Mouse (Mus musculus): Measurements from ENCODE around the gene Bcl7c. TPM values are rescaled to one million over a fixed set of nuclear protein-coding genes. Genes with fewer than 3 reads are reported as not detected.
A peak's percentile ranks its signal among the peaks of the same experiment; 100 is the strongest.

Bcl7c gene
- polyA plus RNA-seq, 1 experiment, result not detected

DNA sequence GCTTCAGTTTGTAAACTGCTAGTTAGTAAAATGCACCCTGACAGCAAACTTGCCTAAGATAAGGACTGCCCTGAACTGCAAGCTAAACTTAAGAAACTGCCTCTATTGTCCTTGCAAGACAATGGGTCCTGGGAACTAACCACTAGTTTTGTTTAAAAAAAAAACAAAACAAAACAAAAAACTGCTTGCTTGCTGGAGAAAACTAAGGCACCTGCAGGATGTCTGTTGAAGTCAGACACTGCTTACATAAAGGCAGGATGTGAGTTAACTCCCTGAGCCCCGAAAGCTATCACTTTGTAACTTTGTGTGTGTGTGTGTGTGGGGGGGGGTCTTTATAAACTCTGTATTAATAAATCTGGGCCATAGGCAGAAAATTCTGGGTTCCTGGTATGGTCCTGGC, 91.9 kb downstream of the Bcl7c start:
- Histone ChIP-seq H3K27ac (ENCODE audit: insufficient read depth, low read depth, low read length) (no peak overlapping the region), H3K4me3 (ENCODE audit: insufficient read depth, low read depth, low read length) (no peak overlapping the region), H3K4me1 (ENCODE audit: control insufficient read depth, insufficient read depth, low read length) (peaks cover 20% of the 10 kb centered on the region)
- 57% methylated on average over 1 of the region's 1 CpGs for WGBS
- TF ChIP-seq POLR2A (IDR thresholded peaks at IDR 0.05; ENCODE audit: insufficient read depth, low read depth, low read length), result no peak
- TF ChIP-seq CTCF (IDR thresholded peaks at IDR 0.05; ENCODE audit: insufficient read depth, low read depth, low read length), result no peak

DNA sequence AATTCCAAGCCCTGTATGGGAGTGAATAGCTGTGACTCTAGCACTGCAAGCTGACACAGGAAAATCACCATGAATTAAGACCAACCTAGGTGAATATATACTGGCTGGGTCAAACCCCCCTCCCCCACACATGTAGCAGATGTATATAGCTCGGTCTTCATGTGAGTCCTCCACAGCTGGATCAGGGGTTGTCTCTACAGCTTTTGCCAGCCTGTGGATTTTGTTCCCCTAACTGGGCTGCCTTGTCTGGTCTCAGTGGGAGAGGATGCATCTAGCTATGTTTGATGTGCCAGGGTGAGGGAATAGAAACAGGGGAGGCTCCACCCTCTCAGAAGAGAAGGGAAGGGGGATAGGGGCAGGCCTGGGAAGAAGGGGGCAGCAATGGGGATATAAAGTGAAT, 92.4 kb downstream of the Bcl7c start:
- WGBS, result 21% methylated on average over 1 of the region's 1 CpGs
- Histone ChIP-seq H3K4me1 (ENCODE audit: control insufficient read depth, insufficient read depth, low read length) (peaks cover 20% of the 10 kb centered on the region), H3K4me3 (ENCODE audit: insufficient read depth, low read depth, low read length) (no peak overlapping the region), H3K27ac (ENCODE audit: insufficient read depth, low read depth, low read length) (no peak overlapping the region)
- TF ChIP-seq CTCF (IDR thresholded peaks at IDR 0.05; ENCODE audit: insufficient read depth, low read depth, low read length) (no peak), POLR2A (IDR thresholded peaks at IDR 0.05; ENCODE audit: insufficient read depth, low read depth, low read length) (no peak)

DNA sequence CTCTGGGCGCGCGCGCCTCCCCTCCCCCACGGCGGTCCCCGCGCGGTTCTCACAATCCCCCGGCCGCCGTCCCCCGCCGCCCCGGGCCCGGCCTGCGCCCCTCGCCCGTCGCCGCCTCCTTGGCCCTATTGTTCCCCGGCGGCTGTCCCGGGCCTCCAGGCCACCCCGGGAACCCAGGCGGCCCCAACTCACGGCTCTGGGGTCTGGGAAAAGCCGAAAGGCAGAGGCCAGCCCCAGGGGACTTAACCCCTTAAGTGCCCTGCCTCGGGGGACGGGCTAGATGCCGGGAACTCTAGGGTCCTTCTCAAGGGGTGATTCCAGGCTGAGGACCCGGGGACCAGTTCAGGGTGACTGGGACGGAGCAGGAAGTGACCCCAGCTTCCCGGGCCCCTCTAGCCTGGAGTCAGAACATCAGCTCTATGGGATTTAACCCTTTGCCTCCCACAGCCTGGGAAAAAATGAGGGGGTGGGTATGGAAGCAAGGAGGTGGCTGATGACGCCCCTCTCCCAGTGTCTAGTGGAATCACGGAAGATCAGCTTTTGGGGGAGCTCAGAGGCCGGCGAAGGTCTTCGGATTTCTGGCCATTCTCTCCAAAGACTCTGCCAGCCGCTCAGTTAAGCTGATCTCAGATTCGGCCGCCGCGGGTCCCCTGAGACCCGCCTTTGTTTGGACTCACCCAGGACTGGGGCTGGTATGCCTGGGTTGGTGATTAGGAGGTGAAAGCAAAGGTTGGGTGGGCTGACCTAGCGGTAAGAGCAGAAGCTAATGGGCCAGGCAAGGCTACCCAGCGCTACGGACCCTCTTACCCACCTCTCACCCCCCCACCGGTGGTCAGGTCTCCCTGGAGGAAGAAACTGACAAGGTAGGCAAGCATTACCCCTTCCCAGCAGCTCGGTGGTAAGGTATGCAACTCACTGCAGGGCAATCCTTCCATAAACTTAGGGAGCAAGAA, 93.6 kb downstream of the Bcl7c start, which contains the start of gene Zfp629:
Gene Zfp629, minus strand, starts transcription at position 907 of the 953 bp plus-strand sequence.
- H3K4me3 ChIP-seq (ENCODE audit: insufficient read depth, low read depth, low read length), result peak within 1 kb of the TSS; percentile 95
- TF ChIP-seq POLR2A (IDR thresholded peaks at IDR 0.05; ENCODE audit: insufficient read depth, low read depth, low read length), result no peak
- TF ChIP-seq CTCF (IDR thresholded peaks at IDR 0.05; ENCODE audit: insufficient read depth, low read depth, low read length), result no peak
- H3K27ac ChIP-seq (ENCODE audit: insufficient read depth, low read depth, low read length), result peak within 1 kb of the TSS; percentile 74
- H3K4me1 ChIP-seq (ENCODE audit: control insufficient read depth, insufficient read depth, low read length), result peaks cover 20% of the 10 kb centered on the region
- 2% methylated on average over 41 of the region's 50 CpGs for WGBS

DNA sequence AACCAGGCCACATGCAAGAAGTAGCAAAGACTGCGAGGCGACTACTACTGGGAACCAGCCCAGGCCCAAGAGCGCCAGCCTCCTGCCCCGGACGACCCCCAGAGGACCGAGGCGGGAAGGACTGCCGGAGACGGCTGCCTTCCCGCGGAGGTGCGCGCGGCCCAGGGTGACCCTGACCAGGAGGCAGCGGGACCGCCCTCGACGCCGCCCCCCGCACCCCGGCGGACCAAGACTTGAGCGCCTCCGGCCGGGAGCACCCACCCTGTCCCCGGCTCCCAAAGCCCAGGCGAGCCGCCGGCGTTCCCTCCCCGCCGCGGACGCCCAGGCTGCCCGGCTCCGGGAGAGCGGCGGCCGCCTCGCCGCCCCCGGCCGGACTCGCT, 94.2 kb downstream of the Bcl7c start:
- no peak overlapping the region for H3K27ac ChIP-seq (ENCODE audit: insufficient read depth, low read depth, low read length)
- under 1% methylated on average over 44 of the region's 44 CpGs for WGBS
- peaks cover 20% of the 10 kb centered on the region for H3K4me1 ChIP-seq (ENCODE audit: control insufficient read depth, insufficient read depth, low read length)
- TF ChIP-seq CTCF (IDR thresholded peaks at IDR 0.05; ENCODE audit: insufficient read depth, low read depth, low read length) (no peak), POLR2A (IDR thresholded peaks at IDR 0.05; ENCODE audit: insufficient read depth, low read depth, low read length) (no peak)
- H3K4me3 ChIP-seq (ENCODE audit: insufficient read depth, low read depth, low read length), result peak overlapping the region; percentile 95

DNA sequence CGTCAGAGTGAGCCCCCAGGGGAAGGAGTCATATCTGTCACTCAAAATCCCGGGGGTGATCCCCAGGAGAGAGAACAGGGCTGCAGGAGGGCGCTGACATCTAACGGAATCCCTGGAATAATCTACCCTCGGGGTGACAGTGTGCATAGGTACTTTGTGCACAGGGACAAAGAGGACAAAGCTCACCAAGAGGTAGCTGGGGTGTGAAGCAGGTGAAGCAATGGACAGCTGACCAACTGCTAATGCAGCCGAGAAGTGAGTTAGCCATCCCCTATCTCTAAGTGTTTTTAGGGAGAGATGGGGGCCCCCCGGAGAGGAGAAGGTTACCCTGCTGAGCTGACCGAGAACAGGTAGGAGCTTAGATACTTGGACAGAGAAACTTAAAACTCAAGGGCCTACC, 94.6 kb downstream of the Bcl7c start:
- no peak for TF ChIP-seq POLR2A (IDR thresholded peaks at IDR 0.05; ENCODE audit: insufficient read depth, low read depth, low read length)
- no peak for TF ChIP-seq CTCF (IDR thresholded peaks at IDR 0.05; ENCODE audit: insufficient read depth, low read depth, low read length)
- H3K4me3 ChIP-seq (ENCODE audit: insufficient read depth, low read depth, low read length), result peak overlapping the region; percentile 95
- peaks cover 20% of the 10 kb centered on the region for H3K4me1 ChIP-seq (ENCODE audit: control insufficient read depth, insufficient read depth, low read length)
- 15% methylated on average over 8 of the region's 8 CpGs for WGBS
- H3K27ac ChIP-seq (ENCODE audit: insufficient read depth, low read depth, low read length), result no peak overlapping the region

DNA sequence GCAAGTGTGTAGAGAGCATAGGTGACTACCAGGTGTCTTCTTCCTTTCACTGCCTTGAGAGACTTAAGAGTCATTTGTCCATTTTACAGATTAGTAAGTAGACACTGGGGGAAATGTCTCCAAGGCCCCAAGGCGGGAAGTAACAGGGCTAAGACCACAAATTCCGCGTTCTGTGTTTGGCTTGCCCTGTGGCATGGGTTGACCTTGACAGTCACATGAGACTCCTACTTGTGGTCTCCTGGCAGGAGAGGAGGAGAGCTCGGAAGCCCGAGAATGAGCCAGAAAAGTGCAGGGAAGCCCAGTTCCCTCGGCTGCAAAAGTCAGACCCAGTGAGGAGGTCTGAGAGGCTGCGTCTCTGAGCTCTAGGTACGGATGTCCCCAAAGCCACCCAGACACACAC, 95.2 kb downstream of the Bcl7c start:
- H3K4me1 ChIP-seq (ENCODE audit: control insufficient read depth, insufficient read depth, low read length), result peaks cover 19% of the 10 kb centered on the region
- TF ChIP-seq POLR2A (IDR thresholded peaks at IDR 0.05; ENCODE audit: insufficient read depth, low read depth, low read length) (no peak), CTCF (IDR thresholded peaks at IDR 0.05; ENCODE audit: insufficient read depth, low read depth, low read length) (no peak)
- WGBS, result 79% methylated on average over 8 of the region's 8 CpGs
- H3K4me3 ChIP-seq (ENCODE audit: insufficient read depth, low read depth, low read length), result no peak overlapping the region
- no peak overlapping the region for H3K27ac ChIP-seq (ENCODE audit: insufficient read depth, low read depth, low read length)

DNA sequence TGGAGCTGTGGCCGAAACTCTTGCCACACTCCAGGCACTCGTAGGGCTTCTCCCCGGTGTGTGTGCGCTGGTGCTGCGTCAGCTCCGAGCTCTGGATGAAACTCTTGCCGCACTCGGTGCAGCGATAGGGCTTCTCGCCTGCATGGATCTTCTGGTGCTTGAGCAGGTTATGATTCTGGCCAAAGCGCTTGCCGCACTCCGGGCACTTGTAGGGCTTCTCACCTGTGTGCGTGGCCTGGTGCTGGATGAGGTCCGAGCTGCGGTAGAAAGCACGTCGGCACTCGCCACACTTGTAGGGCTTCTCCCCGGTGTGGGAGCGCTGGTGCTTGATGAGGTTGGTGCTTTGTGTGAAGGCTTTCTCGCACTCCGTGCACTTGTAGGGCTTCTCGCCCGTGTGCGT, 97.2 kb downstream of the Bcl7c start:
- H3K27ac ChIP-seq (ENCODE audit: insufficient read depth, low read depth, low read length), result no peak overlapping the region
- no peak for TF ChIP-seq POLR2A (IDR thresholded peaks at IDR 0.05; ENCODE audit: insufficient read depth, low read depth, low read length)
- TF ChIP-seq CTCF (IDR thresholded peaks at IDR 0.05; ENCODE audit: insufficient read depth, low read depth, low read length), result no peak
- 96% methylated on average over 26 of the region's 26 CpGs for WGBS

More for the DNA sequence above, 97.2 kb downstream of the Bcl7c start:
- H3K4me3 ChIP-seq (ENCODE audit: insufficient read depth, low read depth, low read length), result no peak overlapping the region
- H3K4me1 ChIP-seq (ENCODE audit: control insufficient read depth, insufficient read depth, low read length), result peaks cover 12% of the 10 kb centered on the region; the same call in 1 of the 2 replicates

Other genes starting within 250 kb of the Bcl7c start
- gene Prr14, start 249.3 kb downstream of the Bcl7c start, polyA plus RNA-seq (2012; ENCODE audit: insufficient read depth, insufficient read length, low replicate concordance, missing spikeins), result not detected in 2 replicates
- not detected in 2 replicates for gene Fbrs, start 229.7 kb downstream of the Bcl7c start, polyA plus RNA-seq (2012; ENCODE audit: insufficient read depth, insufficient read length, low replicate concordance, missing spikeins)
- 110 and 137 TPM in 2 replicates for gene Srcap, start 196.9 kb downstream of the Bcl7c start, polyA plus RNA-seq (2012; ENCODE audit: insufficient read depth, insufficient read length, low replicate concordance, missing spikeins)
- not detected in 2 replicates for gene Gm42715, start 189.3 kb downstream of the Bcl7c start, polyA plus RNA-seq (2012; ENCODE audit: insufficient read depth, insufficient read length, low replicate concordance, missing spikeins)
- not detected in 2 replicates for gene Tmem265, start 147.5 kb downstream of the Bcl7c start, polyA plus RNA-seq (2012; ENCODE audit: insufficient read depth, insufficient read length, low replicate concordance, missing spikeins)
- gene Phkg2, start 135.6 kb downstream of the Bcl7c start, polyA plus RNA-seq (2012; ENCODE audit: insufficient read depth, insufficient read length, low replicate concordance, missing spikeins), result not detected in 2 replicates
- not detected in 2 replicates for gene Ccdc189, start 120.3 kb downstream of the Bcl7c start, polyA plus RNA-seq (2012; ENCODE audit: insufficient read depth, insufficient read length, low replicate concordance, missing spikeins)
- 81.5 TPM in 1 of 2 replicates, not detected in the other for gene Rnf40, start 120.2 kb downstream of the Bcl7c start, polyA plus RNA-seq (2012; ENCODE audit: insufficient read depth, insufficient read length, low replicate concordance, missing spikeins)
- gene Zfp629, start 93.1 kb downstream of the Bcl7c start, polyA plus RNA-seq (2012; ENCODE audit: insufficient read depth, insufficient read length, low replicate concordance, missing spikeins), result not detected in 2 replicates
- not detected in 2 replicates for gene Ctf1, start 3.8 kb upstream of the Bcl7c start, polyA plus RNA-seq (2012; ENCODE audit: insufficient read depth, insufficient read length, low replicate concordance, missing spikeins)
- gene Ctf2, start 23.2 kb upstream of the Bcl7c start, polyA plus RNA-seq (2012; ENCODE audit: insufficient read depth, insufficient read length, low replicate concordance, missing spikeins), result not detected in 2 replicates
- not detected in 2 replicates for gene Fbxl19, start 35.6 kb upstream of the Bcl7c start, polyA plus RNA-seq (2012; ENCODE audit: insufficient read depth, insufficient read length, low replicate concordance, missing spikeins)
- not detected in 2 replicates for gene Orai3, start 60.9 kb upstream of the Bcl7c start, polyA plus RNA-seq (2012; ENCODE audit: insufficient read depth, insufficient read length, low replicate concordance, missing spikeins)
- 526 TPM in 1 of 2 replicates, not detected in the other for gene Setd1a, start 67.7 kb upstream of the Bcl7c start, polyA plus RNA-seq (2012; ENCODE audit: insufficient read depth, insufficient read length, low replicate concordance, missing spikeins)
- gene Gm49388, start 76.7 kb upstream of the Bcl7c start, polyA plus RNA-seq (2012; ENCODE audit: insufficient read depth, insufficient read length, low replicate concordance, missing spikeins), result not detected in 2 replicates
- gene Hsd3b7, start 91.7 kb upstream of the Bcl7c start, polyA plus RNA-seq (2012; ENCODE audit: insufficient read depth, insufficient read length, low replicate concordance, missing spikeins), result not detected in 2 replicates
- gene Stx4a, start 115.4 kb upstream of the Bcl7c start, polyA plus RNA-seq (2012; ENCODE audit: insufficient read depth, insufficient read length, low replicate concordance, missing spikeins), result not detected in 2 replicates
- 303 TPM in 1 of 2 replicates, not detected in the other for gene Stx1b, start 115.6 kb upstream of the Bcl7c start, polyA plus RNA-seq (2012; ENCODE audit: insufficient read depth, insufficient read length, low replicate concordance, missing spikeins)
- not detected in 2 replicates for gene Zfp646, start 167.3 kb upstream of the Bcl7c start, polyA plus RNA-seq (2012; ENCODE audit: insufficient read depth, insufficient read length, low replicate concordance, missing spikeins)
- gene Zfp668, start 167.9 kb upstream of the Bcl7c start, polyA plus RNA-seq (2012; ENCODE audit: insufficient read depth, insufficient read length, low replicate concordance, missing spikeins), result not detected in 2 replicates
- not detected in 2 replicates for gene Prss53, start 182.0 kb upstream of the Bcl7c start, polyA plus RNA-seq (2012; ENCODE audit: insufficient read depth, insufficient read length, low replicate concordance, missing spikeins)
- not detected in 2 replicates for gene Gm21974, start 186.5 kb upstream of the Bcl7c start, polyA plus RNA-seq (2012; ENCODE audit: insufficient read depth, insufficient read length, low replicate concordance, missing spikeins)
- gene Vkorc1, start 186.7 kb upstream of the Bcl7c start, polyA plus RNA-seq (2012; ENCODE audit: insufficient read depth, insufficient read length, low replicate concordance, missing spikeins), result not detected in 2 replicates
- gene Bckdk, start 195.1 kb upstream of the Bcl7c start, polyA plus RNA-seq (2012; ENCODE audit: insufficient read depth, insufficient read length, low replicate concordance, missing spikeins), result not detected in 2 replicates
- gene Kat8, start 203.6 kb upstream of the Bcl7c start, polyA plus RNA-seq (2012; ENCODE audit: insufficient read depth, insufficient read length, low replicate concordance, missing spikeins), result not detected in 2 replicates
- not detected in 2 replicates for gene Prss8, start 221.2 kb upstream of the Bcl7c start, polyA plus RNA-seq (2012; ENCODE audit: insufficient read depth, insufficient read length, low replicate concordance, missing spikeins)
- not detected in 2 replicates for gene Prss36, start 237.8 kb upstream of the Bcl7c start, polyA plus RNA-seq (2012; ENCODE audit: insufficient read depth, insufficient read length, low replicate concordance, missing spikeins)